Mouse (Mus musculus): ENCODE data around the gene Hoxc10.

DNA sequence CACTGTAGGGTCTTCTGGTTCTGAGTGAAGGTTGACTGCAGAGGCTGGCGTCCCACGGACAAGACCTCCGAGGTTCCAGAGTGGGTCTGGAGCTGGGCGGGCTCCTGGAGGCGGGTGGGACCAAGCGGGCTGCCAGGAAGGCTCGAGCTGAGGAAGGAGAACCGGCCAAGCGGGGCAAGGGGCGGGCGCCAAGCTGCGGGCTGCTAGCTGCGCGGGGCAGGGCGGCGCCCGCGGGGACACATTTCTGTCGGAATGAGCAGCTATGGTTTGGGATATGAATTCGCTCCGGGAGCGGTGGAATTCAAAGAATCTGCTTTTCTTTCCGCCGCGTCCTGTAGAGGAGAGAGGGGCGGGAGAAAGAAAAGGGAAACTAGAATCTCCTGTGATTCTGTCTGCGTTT, 31.7 kb upstream of the Hoxc10 start:
- TF ChIP-seq EP300 (IDR thresholded peaks at IDR 0.05) (no peak), CTCF (IDR thresholded peaks at IDR 0.05) (no peak)

Data from lung, postnatal 0 days (tissue).